Mouse (Mus musculus): ENCODE results near the gene Islr. TPM values are rescaled to one million over a fixed set of nuclear protein-coding genes. Genes with fewer than 3 reads are reported as not detected.

Islr gene
- total and polyA plus RNA-seq, 3 experiments: not detected

GRCm38 (mm10) chr9:58158541-58159311 is 45.4 kb downstream of the Islr start:
- H3K4me1 ChIP-seq (ENCODE audit: control insufficient read depth in 1 of 2, insufficient read depth in 2 of 2, low read length in 2 of 2): no peaks in the 10 kb centered on the region
- H3K9ac ChIP-seq (ENCODE audit: control insufficient read depth, low read depth, low read length, poor library complexity, severe bottlenecking): no peak overlapping the region
- no peaks in the 10 kb centered on the region for H3K9me3 ChIP-seq (replicated peaks; ENCODE audit: insufficient read depth, low read length)
- H3K27me3 ChIP-seq (ENCODE audit: control insufficient read depth in 1 of 2, insufficient read depth in 2 of 2, low read length in 2 of 2): peaks cover 0 to 9% of the 10 kb centered on the region in 2 experiments; a peak in 2 of 4 replicates
- no peak for DNase-seq (ENCODE audit: low read depth, low spot score)
- H3K4me3 ChIP-seq (ENCODE audit: control insufficient read depth in 1 of 2, insufficient read depth in 1 of 2, low read depth in 2 of 2, low read length in 2 of 2): no peak overlapping the region
- TF ChIP-seq MXI1 (IDR thresholded peaks at IDR 0.05; ENCODE audit: low read depth, low read length): no peak
- TF ChIP-seq MEF2A (IDR thresholded peaks at IDR 0.05; ENCODE audit: extremely low read depth, insufficient replicate concordance, low read depth, low read length, poor library complexity, severe bottlenecking): no peak
- no peak for TF ChIP-seq MAZ (IDR thresholded peaks at IDR 0.05; ENCODE audit: low read depth, low read length)
- TF ChIP-seq GABPA (IDR thresholded peaks at IDR 0.05; ENCODE audit: low read depth, low read length): no peak
- no peak for TF ChIP-seq ZKSCAN1 (IDR thresholded peaks at IDR 0.05; ENCODE audit: low read depth, low read length)
- no peak for TF ChIP-seq ELF1 (IDR thresholded peaks at IDR 0.05; ENCODE audit: low read depth, low read length)
- TF ChIP-seq HCFC1 (IDR thresholded peaks at IDR 0.05; ENCODE audit: low read depth, low read length): no peak
- TF ChIP-seq MAX (IDR thresholded peaks at IDR 0.05; ENCODE audit: low read length): no peak
- no peak for TF ChIP-seq BHLHE40 (IDR thresholded peaks at IDR 0.05; ENCODE audit: borderline replicate concordance, low read depth, low read length)
- no peak for TF ChIP-seq UBTF (IDR thresholded peaks at IDR 0.05; ENCODE audit: borderline replicate concordance, insufficient read depth, low read depth, low read length)
- TF ChIP-seq POLR2A (IDR thresholded peaks at IDR 0.05; ENCODE audit: control insufficient read depth in 1 of 2, insufficient read depth in 1 of 2, low read depth in 1 of 2, low read length in 2 of 2, poor library complexity in 1 of 2): no peak
- no peak for TF ChIP-seq RCOR1 (IDR thresholded peaks at IDR 0.05; ENCODE audit: low read depth, low read length)
- no peak for TF ChIP-seq GATA1 (IDR thresholded peaks at IDR 0.05; ENCODE audit: low read depth, low read length)
- no peak for TF ChIP-seq MYC (IDR thresholded peaks at IDR 0.05; ENCODE audit: low read depth, low read length)
- no peak for TF ChIP-seq NRF1 (IDR thresholded peaks at IDR 0.05; ENCODE audit: insufficient read depth, low read depth, low read length, poor library complexity, severe bottlenecking)
- TF ChIP-seq CTCF (IDR thresholded peaks at IDR 0.05 in 2 of 3, conservative IDR thresholded peaks at IDR 0.05 in 1 of 3; ENCODE audit: control insufficient read depth in 1 of 3, insufficient read depth in 1 of 3, low read depth in 2 of 3, low read length in 3 of 3, poor library complexity in 1 of 3, severe bottlenecking in 1 of 3): no peak
- no peak for TF ChIP-seq E2F4 (IDR thresholded peaks at IDR 0.05; ENCODE audit: borderline replicate concordance, low read depth, low read length)
- no peaks in the 10 kb centered on the region for H3K36me3 ChIP-seq (ENCODE audit: control insufficient read depth in 1 of 2, insufficient read depth in 2 of 2, low read length in 2 of 2)
- H3K79me2 ChIP-seq (ENCODE audit: control insufficient read depth, insufficient read depth, low read length, poor library complexity): no peaks in the 10 kb centered on the region
- H3K27ac ChIP-seq (ENCODE audit: control insufficient read depth, low read depth, low read length): no peak overlapping the region

- Histone ChIP-seq H3K36me3 (ENCODE audit: control insufficient read depth in 1 of 2, insufficient read depth in 2 of 2, low read length in 2 of 2) (no peaks in the 10 kb centered on the region), H3K27ac (ENCODE audit: control insufficient read depth, low read depth, low read length) (no peak overlapping the region), H3K27me3 (ENCODE audit: control insufficient read depth in 1 of 2, insufficient read depth in 2 of 2, low read length in 2 of 2) (peaks cover 0 to 15% of the 10 kb centered on the region in 2 experiments; a peak in 2 of 4 replicates), H3K9me3 (replicated peaks; ENCODE audit: insufficient read depth, low read length) (no peaks in the 10 kb centered on the region), H3K4me1 (ENCODE audit: control insufficient read depth in 1 of 2, insufficient read depth in 2 of 2, low read length in 2 of 2) (no peaks in the 10 kb centered on the region), H3K9ac (ENCODE audit: control insufficient read depth, low read depth, low read length, poor library complexity, severe bottlenecking) (no peak overlapping the region), H3K4me3 (ENCODE audit: control insufficient read depth in 1 of 2, insufficient read depth in 1 of 2, low read depth in 2 of 2, low read length in 2 of 2) (no peak overlapping the region), H3K79me2 (ENCODE audit: control insufficient read depth, insufficient read depth, low read length, poor library complexity) (no peaks in the 10 kb centered on the region)
- TF ChIP-seq BHLHE40 (IDR thresholded peaks at IDR 0.05; ENCODE audit: borderline replicate concordance, low read depth, low read length) (no peak), KAT2A (conservative IDR thresholded peaks at IDR 0.05; ENCODE audit: low read depth, low read length) (no peak), MXI1 (IDR thresholded peaks at IDR 0.05; ENCODE audit: low read depth, low read length) (no peak), SMC3 (IDR thresholded peaks at IDR 0.05; ENCODE audit: low read depth, low read length) (no peak), E2F4 (IDR thresholded peaks at IDR 0.05; ENCODE audit: borderline replicate concordance, low read depth, low read length) (no peak)
- DNase-seq (ENCODE audit: low read depth, low spot score): no peak
These were observed 46.3 kb downstream of the Islr start for GRCm38 (mm10) chr9:58157838-58158237.

Measured in MEL (cell line).